8 mouse cellular contexts compared by ENCODE assay signal in genomic region chr2:29124571-29124935, GRCm38 (mm10). TPM values are rescaled to one million over a fixed set of nuclear protein-coding genes. Genes with fewer than 3 reads are reported as not detected.
DNase-seq lines count a peak whose midpoint lies in the region; ATAC-seq and TF ChIP-seq lines count a peak whose summit lies in the region.

No protein-coding gene starts in this region.

- no peak for DNase-seq in lung, adult 2 months
- DNase-seq in lung, postnatal 4 days = no peak
- DNase-seq in urinary bladder, postnatal 10 days (ENCODE audit: low spot score) = no peak
- DNase-seq in cerebellum, postnatal 36 days = no peak
- DNase-seq in adrenal gland, adult 2 months = no peak

- H3K4me1 ChIP-seq in lung, adult 2 months (ENCODE audit: control insufficient read depth, insufficient read depth, low read length) = no peaks in the 10 kb centered on the region
- peaks cover 8% of the 10 kb centered on the region; the same call in 1 of the 2 replicates for H3K4me1 ChIP-seq in embryonic facial prominence, embryonic 15.5 days
- H3K4me1 ChIP-seq in intestine, postnatal 0 days (replicated peaks; ENCODE audit: control insufficient read depth, insufficient read depth, low read length) = no peaks in the 10 kb centered on the region
- H3K4me1 ChIP-seq in neural tube, embryonic 14.5 days (ENCODE audit: control insufficient read depth, insufficient read depth, low read length) = peaks cover 9% of the 10 kb centered on the region

- peak overlapping the region; percentile 73 for H3K4me3 ChIP-seq in lung, adult 2 months (replicated peaks; ENCODE audit: extremely low read depth, low read depth, low read length)
- peak overlapping the region; percentile 87 for H3K4me3 ChIP-seq in embryonic facial prominence, embryonic 15.5 days (replicated peaks)
- H3K4me3 ChIP-seq in intestine, postnatal 0 days (ENCODE audit: low read depth, low read length) = peak overlapping the region; percentile 81
- H3K4me3 ChIP-seq in neural tube, embryonic 14.5 days (ENCODE audit: low read depth, low read length) = peak overlapping the region; percentile 76

- no peak for ATAC-seq in embryonic facial prominence, embryonic 15.5 days (ENCODE audit: insufficient number of reproducible peaks, low FRiP score, low TSS enrichment, low read depth)
- ATAC-seq in intestine, postnatal 0 days = no peak; the same call in 1 of the 2 replicates
- ATAC-seq in neural tube, embryonic 14.5 days (ENCODE audit: low read depth) = no peak

- peaks cover 12% of the 10 kb centered on the region for H3K36me3 ChIP-seq in embryonic facial prominence, embryonic 15.5 days
- H3K36me3 ChIP-seq in intestine, postnatal 0 days (ENCODE audit: control insufficient read depth, insufficient read depth) = peaks cover 9% of the 10 kb centered on the region; the same call in 1 of the 2 replicates
- H3K36me3 ChIP-seq in neural tube, embryonic 14.5 days (ENCODE audit: control insufficient read depth, insufficient read depth, low read length) = peaks cover 5% of the 10 kb centered on the region; the same call in 1 of the 2 replicates

- H3K27ac ChIP-seq in embryonic facial prominence, embryonic 15.5 days (replicated peaks) = peak overlapping the region; percentile 95
- H3K27ac ChIP-seq in intestine, postnatal 0 days (ENCODE audit: low read depth, low read length) = no peak overlapping the region
- peak overlapping the region; percentile 41 for H3K27ac ChIP-seq in neural tube, embryonic 14.5 days (ENCODE audit: low read depth, low read length)

- H3K27me3 ChIP-seq in embryonic facial prominence, embryonic 15.5 days = no peaks in the 10 kb centered on the region
- H3K27me3 ChIP-seq in intestine, postnatal 0 days (replicated peaks; ENCODE audit: control insufficient read depth, insufficient read depth, low read length) = no peaks in the 10 kb centered on the region
- no peaks in the 10 kb centered on the region for H3K27me3 ChIP-seq in neural tube, embryonic 14.5 days (ENCODE audit: control insufficient read depth, insufficient read depth, low read length)

- H3K9ac ChIP-seq in embryonic facial prominence, embryonic 15.5 days = peak overlapping the region; percentile 10; the same call in 1 of the 2 replicates
- no peak overlapping the region for H3K9ac ChIP-seq in intestine, postnatal 0 days (ENCODE audit: low read depth, low read length)
- H3K9ac ChIP-seq in neural tube, embryonic 14.5 days (replicated peaks; ENCODE audit: low read depth, low read length) = peak overlapping the region; percentile 93

- H3K9me3 ChIP-seq in embryonic facial prominence, embryonic 15.5 days (replicated peaks) = no peaks in the 10 kb centered on the region
- H3K9me3 ChIP-seq in intestine, postnatal 0 days (ENCODE audit: control insufficient read depth) = no peaks in the 10 kb centered on the region
- H3K9me3 ChIP-seq in neural tube, embryonic 14.5 days (ENCODE audit: control insufficient read depth, low read length) = no peaks in the 10 kb centered on the region

- WGBS in lung, adult 2 months = 1% methylated on average over 24 of the region's 24 CpGs
- under 1% methylated on average over 24 of the region's 24 CpGs for WGBS in embryonic facial prominence, embryonic 15.5 days
- WGBS in intestine, postnatal 0 days = under 1% methylated on average over 24 of the region's 24 CpGs
- under 1% methylated on average over 23 of the region's 24 CpGs for WGBS in neural tube, embryonic 14.5 days

- peak overlapping the region; percentile 72 for H3K4me2 ChIP-seq in embryonic facial prominence, embryonic 15.5 days (replicated peaks)
- H3K4me2 ChIP-seq in intestine, postnatal 0 days (replicated peaks; ENCODE audit: low read depth) = peak overlapping the region; percentile 90
- H3K4me2 ChIP-seq in neural tube, embryonic 14.5 days (ENCODE audit: low read depth, low read length) = peak overlapping the region; percentile 31

- TF ChIP-seq POLR2A in lung, adult 2 months (IDR thresholded peaks at IDR 0.05; ENCODE audit: borderline replicate concordance, extremely low read depth, low read depth, low read length) = peak; percentile 56; the same call in 1 of the 2 replicates

- TF ChIP-seq CTCF in lung, adult 2 months (IDR thresholded peaks at IDR 0.05; ENCODE audit: insufficient read depth, low read length) = no peak
- no peak for TF ChIP-seq CTCF in intestine, postnatal 0 days (IDR thresholded peaks at IDR 0.05; ENCODE audit: low read depth)

RNA-seq across cellular contexts. Expression of gene Setx, which starts 0.6 kb away (rescaled TPM):
- polyA plus RNA-seq in lung, adult 2 months (2012; rRNA removed) = 3.5 and 5.8 TPM in 2 replicates
- polyA plus RNA-seq in embryonic facial prominence, embryonic 15.5 days (2015; fragmentation: Nextera tagmentation; extraction: Ambion mirVana) = 6.5 and 8.7 TPM in 2 replicates
- polyA plus RNA-seq in intestine, postnatal 0 days (2015; fragmentation: Nextera tagmentation; extraction: Ambion mirVana) = 4.3 TPM in 2 replicates
- 15.4 and 28.8 TPM in 2 replicates for polyA plus RNA-seq in neural tube, embryonic 14.5 days (2014; fragmentation: Nextera tagmentation; extraction: Ambion mirVana)
- total RNA-seq in adrenal gland, adult 2 months (2021) = 10 to 100 TPM; 21.7 to 29.6 TPM
- 2.7 and 2.9 TPM in 2 replicates for polyA plus RNA-seq in adrenal gland, adult 2 months (2012; rRNA removed)

Comparison
In these comparisons a context has a peak if more than half of its experiments do, and no peak if none do; other contexts are left out.
1. H3K4me2 ChIP-seq: peak in every context shown above with its lines; median percentile 90 in intestine, postnatal 0 days; 72 in embryonic facial prominence, embryonic 15.5 days; 31 in neural tube, embryonic 14.5 days.